Mouse (Mus musculus) embryo, embryonic 10.5 days (tissue): ENCODE data around the gene Gm7030.
"Not testable (repeated sequence)": the region's sequence is repeated elsewhere in the genome, so short reads cannot be mapped to it uniquely, and the experiment has no call there.

ENCODE experiments used
- DNase-seq: peaks from one replicate; pipeline ENCODE4 v3.0.0-alpha.2; 2015; ENCODE audit warnings: low spot score

The Gm7030 gene

GRCm38 (mm10) chr17:36081901-36082300, 47.3 kb downstream of the Gm7030 start:
- DNase-seq: not testable (repeated sequence)

GRCm38 (mm10) chr17:36060829-36061228, 68.4 kb downstream of the Gm7030 start:
- DNase-seq: peak; percentile 84
